Mouse (Mus musculus) cerebellum, adult 9-11 months (tissue): Measurements from ENCODE around the gene Zswim7.
A peak's percentile ranks its signal among the peaks of the same experiment; 100 is the strongest.

ENCODE experiments used
- DNase-seq: peaks from one replicate; pipeline ENCODE4 v3.0.0; 2022

The Zswim7 gene

DNA sequence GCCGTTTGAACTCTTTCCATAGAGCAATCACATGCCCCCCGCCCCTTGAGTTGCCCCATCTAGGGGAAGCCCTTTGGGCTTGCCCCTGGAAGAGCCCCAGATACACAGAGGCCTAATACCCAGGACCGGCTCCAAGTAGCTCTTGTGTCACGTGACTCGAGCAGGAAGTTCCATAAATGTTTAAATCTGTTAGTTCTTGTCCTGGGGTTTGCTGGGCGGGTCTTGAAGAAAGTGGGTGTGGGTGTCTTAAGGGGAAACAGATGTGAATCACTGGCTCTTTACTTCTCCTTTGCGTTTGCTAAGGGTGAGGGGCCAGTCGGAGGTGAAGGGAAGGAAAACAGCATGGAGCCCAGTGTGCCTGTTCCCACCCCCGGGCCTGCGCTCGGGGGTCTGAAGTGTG, 30.1 kb downstream of the Zswim7 start:
- DNase-seq = no peak

- peak; percentile 21 for DNase-seq
Measured at GRCm38 (mm10) chr11:62249266-62250037, 31.7 kb downstream of the Zswim7 start.

GRCm38 (mm10) chr11:62248401-62249244, 32.6 kb downstream of the Zswim7 start, which contains the start of gene Adora2b:
TSS of gene Adora2b (plus strand) at chr11:62248984.
- peak; percentile 15 for DNase-seq

- DNase-seq = no peak
Measured at GRCm38 (mm10) chr11:62247759-62248400, 33.3 kb downstream of the Zswim7 start.

DNA sequence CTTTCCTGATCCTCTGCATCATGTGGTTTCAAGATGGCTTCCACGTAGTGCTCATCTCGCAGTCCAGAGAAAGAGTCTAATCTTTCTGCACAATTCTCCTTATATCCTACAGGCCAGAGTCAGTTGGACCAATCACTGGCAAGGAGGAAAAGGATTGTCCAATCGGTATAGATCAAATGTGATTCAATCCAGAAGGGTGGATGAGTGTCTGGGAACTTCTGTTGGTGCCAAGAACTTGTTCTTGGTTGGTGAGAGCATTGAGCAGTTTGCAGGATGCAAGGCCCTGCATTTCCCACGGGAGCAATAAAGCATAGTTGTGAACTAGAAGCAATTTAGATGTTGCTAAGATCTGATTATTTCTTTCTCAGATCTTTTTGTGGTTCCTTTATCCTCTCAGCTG, 36.7 kb downstream of the Zswim7 start:
- DNase-seq = no peak

DNA sequence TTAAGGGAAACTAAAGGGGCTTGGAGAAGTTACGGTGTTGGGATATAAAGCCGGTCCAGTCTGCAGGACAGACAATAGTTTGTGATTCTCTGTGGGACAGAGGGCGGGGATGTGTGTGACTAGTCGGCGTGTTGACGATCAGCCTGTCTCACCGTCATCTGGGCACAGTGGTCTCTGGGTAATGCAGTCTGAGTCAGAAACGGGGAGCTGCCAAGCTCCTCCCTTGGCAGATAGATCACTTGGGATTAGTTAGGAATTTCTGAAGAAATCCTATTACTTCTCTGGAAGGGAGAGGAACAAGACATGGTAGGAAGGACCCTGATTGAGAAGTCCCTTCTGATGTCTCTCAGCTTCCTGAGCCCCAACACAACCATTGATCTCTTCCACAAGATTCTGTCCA, 37.3 kb downstream of the Zswim7 start:
- DNase-seq = no peak

GRCm38 (mm10) chr11:62240631-62241261, 40.4 kb downstream of the Zswim7 start:
- DNase-seq = no peak

GRCm38 (mm10) chr11:62224797-62225196, 56.4 kb downstream of the Zswim7 start:
- DNase-seq = no peak

DNA sequence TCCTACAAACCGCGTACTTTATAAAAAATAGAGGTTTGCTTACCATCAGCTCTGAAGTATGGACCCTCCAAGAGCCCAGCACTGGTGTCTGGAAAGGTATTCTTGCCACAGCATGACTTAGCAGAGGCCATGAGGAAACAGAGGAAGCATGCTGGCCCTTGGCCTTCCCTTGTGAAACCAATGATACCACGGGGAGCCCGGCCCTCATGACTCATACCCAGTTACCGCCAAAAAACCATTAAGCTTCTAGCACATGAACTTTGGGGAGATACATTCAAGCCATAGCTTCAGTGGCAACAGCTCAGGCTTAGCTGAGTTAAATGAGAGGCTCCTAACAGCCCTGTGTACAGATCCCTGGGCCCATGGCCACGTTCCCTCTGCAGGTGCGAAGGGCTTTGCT, 57.2 kb downstream of the Zswim7 start:
- peak; percentile 16 for DNase-seq

GRCm38 (mm10) chr11:62223416-62223815, 57.8 kb downstream of the Zswim7 start:
- DNase-seq = no peak

DNA sequence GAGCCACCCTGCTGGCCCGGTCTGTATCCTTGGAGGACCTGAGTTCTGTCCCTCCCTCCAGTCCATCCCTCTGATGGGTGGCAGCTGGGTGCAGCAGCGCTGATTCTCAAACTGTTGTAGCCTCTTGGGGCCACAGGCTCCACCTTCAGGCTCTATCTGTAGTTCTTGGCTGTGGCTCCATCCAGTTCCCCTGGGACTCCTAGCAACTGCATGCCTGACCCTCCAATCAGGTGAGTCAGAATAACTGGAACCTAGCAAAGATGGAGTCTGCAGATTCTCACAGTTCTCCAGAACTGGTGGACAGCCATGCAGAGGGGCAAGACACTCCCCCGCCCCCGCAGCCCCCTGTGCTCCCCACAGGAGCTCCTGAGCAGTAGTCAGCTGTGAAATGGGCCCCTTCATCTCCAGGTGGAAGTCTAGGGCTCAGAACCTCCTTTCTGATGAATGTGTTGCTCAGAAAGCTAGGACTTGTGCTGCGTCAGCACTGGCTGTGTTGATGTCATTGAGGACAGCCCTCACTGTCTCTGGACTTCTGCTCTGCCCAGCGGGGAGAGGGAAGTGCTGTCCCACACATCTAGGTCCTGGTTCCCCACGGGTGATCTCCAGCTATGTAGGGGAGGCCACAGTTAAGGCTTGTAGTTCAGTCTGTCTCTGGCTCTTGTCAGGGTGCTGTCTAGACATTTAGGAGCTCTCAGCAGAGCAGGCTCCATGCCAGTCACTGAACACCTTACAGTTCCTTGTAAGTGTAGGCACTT, 60.2 kb downstream of the Zswim7 start:
- DNase-seq = no peak

GRCm38 (mm10) chr11:62217751-62218150, 63.4 kb downstream of the Zswim7 start:
- DNase-seq = no peak
